Mouse (Mus musculus) forebrain, embryonic 13.5 days (tissue): ENCODE results near the gene Snrk. TPM values are rescaled to one million over a fixed set of nuclear protein-coding genes. Genes with fewer than 3 reads are reported as not detected.

Experiments
- ATAC-seq: fragments of 200-750 bp; cut with Nextera tagmentation; 2 replicates; pipeline ENCODE4 v1.8.0; 2017
- H3K27ac ChIP-seq: fragments of 300-500 bp; sonication (generic); 2 replicates; pipeline ENCODE4 v1.5.1; 2015; ENCODE audit warnings: inconsistent platforms, mild to moderate bottlenecking, moderate library complexity
- H3K27me3 ChIP-seq: fragments of 300-500 bp; sonication (generic); 2 replicates; pipeline ENCODE4 v1.6.1; 2015; ENCODE audit warnings: mild to moderate bottlenecking, inconsistent platforms
- H3K36me3 ChIP-seq: fragments of 300-500 bp; sonication (generic); 2 replicates; pipeline ENCODE4 v1.6.1; 2015; ENCODE audit warnings: mild to moderate bottlenecking, inconsistent platforms; ENCODE audit not compliant: poor library complexity, severe bottlenecking
- H3K4me1 ChIP-seq: fragments of 300-500 bp; sonication (generic); 2 replicates; pipeline ENCODE4 v1.6.1; 2015; ENCODE audit warnings: inconsistent platforms
- H3K4me2 ChIP-seq: fragments of 300-500 bp; sonication (generic); 2 replicates; pipeline ENCODE4 v1.6.1; 2015; ENCODE audit warnings: inconsistent platforms, mild to moderate bottlenecking, moderate library complexity
- H3K4me3 ChIP-seq: fragments of 300-500 bp; sonication (generic); 2 replicates; pipeline ENCODE4 v1.5.1; 2015; ENCODE audit warnings: mild to moderate bottlenecking, inconsistent platforms
- H3K9ac ChIP-seq: fragments of 300-500 bp; sonication (generic); 2 replicates; pipeline ENCODE4 v1.6.1; 2015; ENCODE audit warnings: mild to moderate bottlenecking, inconsistent platforms
- H3K9me3 ChIP-seq: fragments of 300-500 bp; sonication (generic); replicated peaks from 2 replicates; pipeline ENCODE4 v1.6.1; 2016; ENCODE audit warnings: inconsistent platforms
- WGBS: fragments of 180-500 bp; shearing (Covaris S2); methylation state at CpG from one replicate; pipeline ENCODE4 v1.1.7; 2015; 5-methylcytosine and 5-hydroxymethylcytosine counted together
- polyA plus RNA-seq: library from polyadenylated mRNA; unstranded; fragments of >200 nt; fragmentation: Nextera tagmentation; extraction: Ambion mirVana; gene quantifications from 2 replicates; pipeline ENCODE4 v1.2.1, GENCODE M21; 2015

The Snrk gene
- polyA plus RNA-seq, 1 experiment from 2014 or later = 45.9 TPM

GRCm38 (mm10) chr9:122091171-122091570 lies 25.9 kb upstream of the Snrk start:
- Histone ChIP-seq H3K27me3 (no peaks in the 10 kb centered on the region), H3K27ac (no peak overlapping the region), H3K9ac (no peak overlapping the region), H3K4me2 (no peak overlapping the region), H3K9me3 (no peaks in the 10 kb centered on the region), H3K36me3 (no peaks in the 10 kb centered on the region), H3K4me3 (no peak overlapping the region), H3K4me1 (no peaks in the 10 kb centered on the region)
- 34% methylated on average over 7 of the region's 7 CpGs for WGBS
- no peak for ATAC-seq

- ATAC-seq = no peak
- H3K27me3 ChIP-seq = no peaks in the 10 kb centered on the region
- WGBS = 67% methylated on average over 5 of the region's 5 CpGs
Observed at GRCm38 (mm10) chr9:122091782-122092228, 25.3 kb upstream of the Snrk start.

GRCm38 (mm10) chr9:122094171-122094570 lies 22.9 kb upstream of the Snrk start:
- no peak overlapping the region for H3K4me3 ChIP-seq
- H3K27me3 ChIP-seq = no peaks in the 10 kb centered on the region
- 75% methylated on average over 1 of the region's 1 CpGs for WGBS
- no peaks in the 10 kb centered on the region for H3K9me3 ChIP-seq
- no peak for ATAC-seq
- no peak overlapping the region for H3K9ac ChIP-seq
- no peaks in the 10 kb centered on the region for H3K4me1 ChIP-seq
- H3K4me2 ChIP-seq = no peak overlapping the region
- H3K27ac ChIP-seq = no peak overlapping the region
- H3K36me3 ChIP-seq = no peaks in the 10 kb centered on the region

More at GRCm38 (mm10) chr9:122091782-122092228, 25.3 kb upstream of the Snrk start:
- H3K4me2 ChIP-seq = no peak overlapping the region
- no peak overlapping the region for H3K4me3 ChIP-seq
- H3K4me1 ChIP-seq = no peaks in the 10 kb centered on the region
- no peaks in the 10 kb centered on the region for H3K36me3 ChIP-seq
- no peaks in the 10 kb centered on the region for H3K9me3 ChIP-seq
- H3K27ac ChIP-seq = no peak overlapping the region
- H3K9ac ChIP-seq = no peak overlapping the region

GRCm38 (mm10) chr9:122096822-122097511 lies 20.1 kb upstream of the Snrk start:
- no peak for ATAC-seq
- H3K4me3 ChIP-seq = no peak overlapping the region
- no peaks in the 10 kb centered on the region for H3K4me1 ChIP-seq
- H3K27me3 ChIP-seq = no peaks in the 10 kb centered on the region
- no peak overlapping the region for H3K4me2 ChIP-seq
- H3K27ac ChIP-seq = no peak overlapping the region
- no peaks in the 10 kb centered on the region for H3K9me3 ChIP-seq
- no peak overlapping the region for H3K9ac ChIP-seq
- no peaks in the 10 kb centered on the region for H3K36me3 ChIP-seq
- WGBS = 93% methylated on average over 5 of the region's 5 CpGs

- no peak overlapping the region for H3K9ac ChIP-seq
- 81% methylated on average over 6 of the region's 6 CpGs for WGBS
- H3K36me3 ChIP-seq = no peaks in the 10 kb centered on the region
- H3K27me3 ChIP-seq = no peaks in the 10 kb centered on the region
- H3K4me3 ChIP-seq = no peak overlapping the region
- H3K27ac ChIP-seq = no peak overlapping the region
- no peak for ATAC-seq
- H3K9me3 ChIP-seq = no peaks in the 10 kb centered on the region
- H3K4me2 ChIP-seq = no peak overlapping the region
- H3K4me1 ChIP-seq = no peaks in the 10 kb centered on the region
Observed at GRCm38 (mm10) chr9:122097535-122097934, 19.5 kb upstream of the Snrk start.

- Histone ChIP-seq H3K9me3 (no peaks in the 10 kb centered on the region), H3K27me3 (no peaks in the 10 kb centered on the region), H3K36me3 (no peaks in the 10 kb centered on the region), H3K27ac (no peak overlapping the region), H3K9ac (no peak overlapping the region), H3K4me3 (no peak overlapping the region), H3K4me1 (no peaks in the 10 kb centered on the region), H3K4me2 (no peak overlapping the region)
- ATAC-seq = no peak
Observed at GRCm38 (mm10) chr9:122100584-122101127, 16.4 kb upstream of the Snrk start.

- 83% methylated on average over 4 of the region's 4 CpGs for WGBS
- ATAC-seq = no peak
Observed at GRCm38 (mm10) chr9:122101196-122101595, 15.9 kb upstream of the Snrk start.

GRCm38 (mm10) chr9:122103550-122104284 lies 13.3 kb upstream of the Snrk start:
- H3K9ac ChIP-seq = no peak overlapping the region
- no peak overlapping the region for H3K27ac ChIP-seq
- no peaks in the 10 kb centered on the region for H3K36me3 ChIP-seq
- no peak overlapping the region for H3K4me3 ChIP-seq
- no peak overlapping the region for H3K4me2 ChIP-seq
- no peak for ATAC-seq
- H3K27me3 ChIP-seq = no peaks in the 10 kb centered on the region
- no peaks in the 10 kb centered on the region for H3K4me1 ChIP-seq
- WGBS = 73% methylated on average over 9 of the region's 9 CpGs
- H3K9me3 ChIP-seq = no peaks in the 10 kb centered on the region

More at GRCm38 (mm10) chr9:122101196-122101595, 15.9 kb upstream of the Snrk start:
- Histone ChIP-seq H3K27ac (no peak overlapping the region), H3K9ac (no peak overlapping the region), H3K9me3 (no peaks in the 10 kb centered on the region), H3K4me3 (no peak overlapping the region), H3K36me3 (no peaks in the 10 kb centered on the region), H3K27me3 (no peaks in the 10 kb centered on the region), H3K4me1 (no peaks in the 10 kb centered on the region), H3K4me2 (no peak overlapping the region)

GRCm38 (mm10) chr9:122104285-122104829 lies 12.7 kb upstream of the Snrk start:
- Histone ChIP-seq H3K9me3 (no peaks in the 10 kb centered on the region), H3K36me3 (no peaks in the 10 kb centered on the region), H3K9ac (no peak overlapping the region), H3K4me3 (no peak overlapping the region), H3K4me2 (no peak overlapping the region), H3K27me3 (no peaks in the 10 kb centered on the region), H3K27ac (no peak overlapping the region), H3K4me1 (no peaks in the 10 kb centered on the region)
- WGBS = 60% methylated on average over 7 of the region's 7 CpGs
- ATAC-seq = no peak

GRCm38 (mm10) chr9:122107701-122108375 lies 9.2 kb upstream of the Snrk start:
- WGBS = 69% methylated on average over 7 of the region's 7 CpGs
- no peaks in the 10 kb centered on the region for H3K36me3 ChIP-seq
- H3K9me3 ChIP-seq = no peaks in the 10 kb centered on the region
- ATAC-seq = no peak
- no peak overlapping the region for H3K27ac ChIP-seq
- H3K9ac ChIP-seq = no peak overlapping the region
- H3K27me3 ChIP-seq = no peaks in the 10 kb centered on the region
- H3K4me2 ChIP-seq = no peak overlapping the region
- H3K4me3 ChIP-seq = no peak overlapping the region
- peaks cover 5% of the 10 kb centered on the region; the same call in 1 of the 2 replicates for H3K4me1 ChIP-seq

GRCm38 (mm10) chr9:122109553-122110225 lies 7.4 kb upstream of the Snrk start:
- H3K4me2 ChIP-seq = no peak overlapping the region
- peaks cover 5% of the 10 kb centered on the region; the same call in 1 of the 2 replicates for H3K4me1 ChIP-seq
- H3K27me3 ChIP-seq = no peaks in the 10 kb centered on the region
- no peak overlapping the region for H3K27ac ChIP-seq
- H3K36me3 ChIP-seq = no peaks in the 10 kb centered on the region
- no peak overlapping the region for H3K4me3 ChIP-seq
- no peaks in the 10 kb centered on the region for H3K9me3 ChIP-seq
- H3K9ac ChIP-seq = no peak overlapping the region
- ATAC-seq = no peak
- WGBS = 56% methylated on average over 8 of the region's 8 CpGs
